Mouse (Mus musculus) ES-Bruce4 (cell line): ENCODE results near the gene Eya2. TPM values are rescaled to one million over a fixed set of nuclear protein-coding genes. Genes with fewer than 3 reads are reported as not detected.

Experiments used
- H3K27ac ChIP-seq: 2 replicates; pipeline ENCODE4 v1.5.1; 2012; ENCODE audit warnings: low read length, inconsistent platforms; ENCODE audit not compliant: insufficient read depth
- H3K27me3 ChIP-seq: 2 replicates; pipeline ENCODE4 v1.6.1; 2012; ENCODE audit warnings: mild to moderate bottlenecking, low read length, inconsistent platforms; ENCODE audit not compliant: control insufficient read depth, poor library complexity, insufficient read depth, severe bottlenecking
- H3K36me3 ChIP-seq: 2 replicates; pipeline ENCODE4 v1.6.1; 2012; ENCODE audit warnings: inconsistent platforms, mild to moderate bottlenecking, low read length, moderate library complexity; ENCODE audit not compliant: control insufficient read depth, poor library complexity, insufficient read depth, severe bottlenecking
- H3K4me1 ChIP-seq: one replicate; pipeline ENCODE4 v1.8.1; 2011; ENCODE audit warnings: low read length; ENCODE audit not compliant: control insufficient read depth, insufficient read depth
- H3K4me3 ChIP-seq: 2 replicates; pipeline ENCODE4 v1.5.1; 2011; ENCODE audit warnings: low read depth, mild to moderate bottlenecking, low read length
- H3K9ac ChIP-seq: 2 replicates; pipeline ENCODE4 v1.6.1; 2012; ENCODE audit warnings: low read depth, mild to moderate bottlenecking, inconsistent platforms; ENCODE audit not compliant: poor library complexity, severe bottlenecking
- H3K9me3 ChIP-seq: replicated peaks from 2 replicates; pipeline ENCODE4 v1.6.1; 2012; ENCODE audit warnings: mild to moderate bottlenecking, low read length, inconsistent platforms; ENCODE audit not compliant: control insufficient read depth, poor library complexity, insufficient read depth, severe bottlenecking
- CTCF ChIP-seq: IDR thresholded peaks from one replicate; pipeline ENCODE4 v1.8.1; 2011; ENCODE audit warnings: low read depth, low read length
- EP300 ChIP-seq: IDR thresholded peaks from 2 replicates; pipeline ENCODE4 v1.6.1; 2011; ENCODE audit warnings: low read depth, low read length; ENCODE audit not compliant: insufficient read depth
- POLR2A ChIP-seq: IDR thresholded peaks from one replicate; pipeline ENCODE4 v1.8.1; 2011; ENCODE audit warnings: low read length; ENCODE audit not compliant: insufficient read depth
- polyA plus RNA-seq: library from polyadenylated mRNA; stranded (reverse); fragments of >200 nt; gene quantifications from 2 replicates; pipeline ENCODE4 v1.2.4, GENCODE M21; 2011; ENCODE audit warnings: low read depth; ENCODE audit not compliant: missing spikeins, insufficient read depth, insufficient read length

Eya2 gene
- polyA plus RNA-seq, 1 experiment, result 3.2 TPM

- H3K27me3 ChIP-seq, result no peaks in the 10 kb centered on the region
- H3K9me3 ChIP-seq, result no peaks in the 10 kb centered on the region
- H3K4me3 ChIP-seq, result no peak overlapping the region
- H3K4me1 ChIP-seq, result no peaks in the 10 kb centered on the region
- no peak overlapping the region for H3K9ac ChIP-seq
- no peaks in the 10 kb centered on the region for H3K36me3 ChIP-seq
- TF ChIP-seq CTCF, result no peak
- no peak for TF ChIP-seq EP300
- no peak for TF ChIP-seq POLR2A
- H3K27ac ChIP-seq, result no peak overlapping the region
These were observed 174.1 kb downstream of the Eya2 start for GRCm38 (mm10) chr2:165768805-165769358.

GRCm38 (mm10) chr2:165769375-165769948 is 174.6 kb downstream of the Eya2 start:
- H3K4me1 ChIP-seq, result no peaks in the 10 kb centered on the region
- no peaks in the 10 kb centered on the region for H3K36me3 ChIP-seq
- no peaks in the 10 kb centered on the region for H3K27me3 ChIP-seq
- H3K4me3 ChIP-seq, result no peak overlapping the region
- H3K27ac ChIP-seq, result no peak overlapping the region
- no peak overlapping the region for H3K9ac ChIP-seq
- TF ChIP-seq CTCF, result no peak
- TF ChIP-seq POLR2A, result no peak
- no peak for TF ChIP-seq EP300
- H3K9me3 ChIP-seq, result no peaks in the 10 kb centered on the region; the same call in 1 of the 2 replicates

GRCm38 (mm10) chr2:165778927-165779326 is 184.1 kb downstream of the Eya2 start:
- peak; percentile 96 for TF ChIP-seq CTCF
- no peak for TF ChIP-seq EP300
- Histone ChIP-seq H3K27ac (no peak overlapping the region), H3K9me3 (no peaks in the 10 kb centered on the region; the same call in 1 of the 2 replicates), H3K4me3 (no peak overlapping the region), H3K4me1 (no peaks in the 10 kb centered on the region), H3K9ac (no peak overlapping the region), H3K27me3 (no peaks in the 10 kb centered on the region), H3K36me3 (no peaks in the 10 kb centered on the region)

- Histone ChIP-seq H3K9ac (no peak overlapping the region), H3K36me3 (no peaks in the 10 kb centered on the region), H3K27me3 (no peaks in the 10 kb centered on the region), H3K27ac (no peak overlapping the region), H3K9me3 (no peaks in the 10 kb centered on the region), H3K4me3 (no peak overlapping the region), H3K4me1 (peaks cover 3% of the 10 kb centered on the region)
- TF ChIP-seq POLR2A (no peak), CTCF (peak; percentile 99)
These were observed 187.5 kb downstream of the Eya2 start for GRCm38 (mm10) chr2:165782324-165782723.

- peak overlapping the region; percentile 44 for H3K4me3 ChIP-seq
- H3K27me3 ChIP-seq, result no peaks in the 10 kb centered on the region
- no peak overlapping the region for H3K9ac ChIP-seq
- TF ChIP-seq EP300 (no peak), CTCF (no peak), POLR2A (no peak)
- H3K27ac ChIP-seq, result peak overlapping the region; percentile 24; the same call in 1 of the 2 replicates
- H3K9me3 ChIP-seq, result no peaks in the 10 kb centered on the region
- H3K4me1 ChIP-seq, result peaks cover 5% of the 10 kb centered on the region
- H3K36me3 ChIP-seq, result no peaks in the 10 kb centered on the region
These were observed 190.6 kb downstream of the Eya2 start for GRCm38 (mm10) chr2:165785312-165786036.

GRCm38 (mm10) chr2:165786467-165786866 is 191.6 kb downstream of the Eya2 start:
- no peaks in the 10 kb centered on the region for H3K36me3 ChIP-seq
- no peak overlapping the region for H3K4me3 ChIP-seq
- H3K27me3 ChIP-seq, result no peaks in the 10 kb centered on the region
- TF ChIP-seq CTCF (no peak), EP300 (no peak), POLR2A (no peak)
- H3K27ac ChIP-seq, result no peak overlapping the region
- H3K9ac ChIP-seq, result no peak overlapping the region
- H3K9me3 ChIP-seq, result no peaks in the 10 kb centered on the region
- peaks cover 5% of the 10 kb centered on the region for H3K4me1 ChIP-seq
